Mouse (Mus musculus): Measurements from ENCODE around the gene Mplkip.

DNA sequence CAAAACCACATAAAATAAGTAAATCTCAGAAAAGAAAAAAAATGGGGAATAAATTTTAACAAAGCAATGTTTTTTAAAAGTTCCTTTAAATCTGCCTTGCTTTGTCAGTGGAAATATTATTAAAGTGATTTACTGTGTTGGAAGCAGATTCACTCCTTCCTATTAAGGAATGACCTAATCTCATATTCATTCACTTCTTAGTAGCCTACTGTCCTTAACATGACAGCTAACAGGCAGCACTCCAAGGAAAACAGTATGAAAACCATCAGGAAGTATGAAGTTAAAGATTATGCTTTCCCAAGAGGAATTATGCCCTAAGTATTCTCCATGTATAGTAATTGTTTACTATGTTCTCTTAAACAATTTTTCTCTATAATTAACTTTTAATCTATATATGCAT, 4.3 kb upstream of the Mplkip start:
- TF ChIP-seq EP300 (IDR thresholded peaks at IDR 0.05; ENCODE audit: low read depth) (no peak), CTCF (IDR thresholded peaks at IDR 0.05; ENCODE audit: low read depth) (no peak)

Data from liver, postnatal 0 days (tissue).